Mouse (Mus musculus): Measurements from ENCODE around the gene Acss2. TPM values are rescaled to one million over a fixed set of nuclear protein-coding genes. Genes with fewer than 3 reads are reported as not detected.
"Not testable (repeated sequence)": the region's sequence is repeated elsewhere in the genome, so short reads cannot be mapped to it uniquely, and the experiment has no call there.

Gene Acss2
- polyA plus RNA-seq, 1 experiment from 2014 or later, result 14.4 TPM

- no peaks in the 10 kb centered on the region for H3K9me3 ChIP-seq (replicated peaks)
- no peak for ATAC-seq (ENCODE audit: insufficient number of reproducible peaks, low FRiP score)
- H3K4me1 ChIP-seq (replicated peaks), result peaks cover 19% of the 10 kb centered on the region
- peaks cover 25% of the 10 kb centered on the region for H3K27me3 ChIP-seq (replicated peaks)
- no peak overlapping the region for H3K4me3 ChIP-seq
- no peaks in the 10 kb centered on the region for H3K36me3 ChIP-seq
- 54% methylated on average over 4 of the region's 4 CpGs for WGBS
- no peak overlapping the region for H3K9ac ChIP-seq
- H3K27ac ChIP-seq (ENCODE audit: poor library complexity, severe bottlenecking), result no peak overlapping the region
- no peak overlapping the region for H3K4me2 ChIP-seq
Observed at GRCm38 (mm10) chr2:155512479-155512878, 5.3 kb upstream of the Acss2 start.

GRCm38 (mm10) chr2:155513543-155513942, 4.2 kb upstream of the Acss2 start:
- H3K4me2 ChIP-seq, result no peak overlapping the region

GRCm38 (mm10) chr2:155514666-155515065, 3.1 kb upstream of the Acss2 start:
- H3K4me3 ChIP-seq, result peak overlapping the region; percentile 32
- ATAC-seq (ENCODE audit: insufficient number of reproducible peaks, low FRiP score), result no peak
- H3K27ac ChIP-seq (ENCODE audit: poor library complexity, severe bottlenecking), result no peak overlapping the region
- peak overlapping the region; percentile 61 for H3K4me2 ChIP-seq
- no peaks in the 10 kb centered on the region for H3K9me3 ChIP-seq (replicated peaks)
- H3K4me1 ChIP-seq (replicated peaks), result peaks cover 16% of the 10 kb centered on the region
- no peaks in the 10 kb centered on the region for H3K36me3 ChIP-seq
- WGBS, result 3% methylated on average over 21 of the region's 23 CpGs
- peak overlapping the region; percentile 9; the same call in 1 of the 2 replicates for H3K9ac ChIP-seq
- peaks cover 25% of the 10 kb centered on the region for H3K27me3 ChIP-seq (replicated peaks)

More at GRCm38 (mm10) chr2:155513543-155513942, 4.2 kb upstream of the Acss2 start:
- ATAC-seq (ENCODE audit: insufficient number of reproducible peaks, low FRiP score), result no peak
- Histone ChIP-seq H3K27ac (ENCODE audit: poor library complexity, severe bottlenecking) (no peak overlapping the region), H3K9ac (no peak overlapping the region), H3K9me3 (replicated peaks) (no peaks in the 10 kb centered on the region), H3K4me1 (replicated peaks) (peaks cover 11% of the 10 kb centered on the region), H3K27me3 (replicated peaks) (peaks cover 25% of the 10 kb centered on the region), H3K36me3 (no peaks in the 10 kb centered on the region), H3K4me3 (no peak overlapping the region)
- WGBS, result 50% methylated on average over 5 of the region's 5 CpGs

- H3K27me3 ChIP-seq (replicated peaks), result peaks cover 25% of the 10 kb centered on the region
- H3K4me3 ChIP-seq, result no peak overlapping the region
- H3K9me3 ChIP-seq (replicated peaks), result no peaks in the 10 kb centered on the region
- ATAC-seq (ENCODE audit: insufficient number of reproducible peaks, low FRiP score), result no peak
- H3K36me3 ChIP-seq, result no peaks in the 10 kb centered on the region
- 8% methylated on average over 1 of the region's 1 CpGs for WGBS
- H3K27ac ChIP-seq (ENCODE audit: poor library complexity, severe bottlenecking), result no peak overlapping the region
- H3K4me2 ChIP-seq, result no peak overlapping the region
- peaks cover 16% of the 10 kb centered on the region for H3K4me1 ChIP-seq (replicated peaks)
- no peak overlapping the region for H3K9ac ChIP-seq
Observed at GRCm38 (mm10) chr2:155515941-155516340, 1.8 kb upstream of the Acss2 start.

- 27% methylated on average over 18 of the region's 18 CpGs for WGBS
- Histone ChIP-seq H3K36me3 (no peaks in the 10 kb centered on the region), H3K4me1 (replicated peaks) (peaks cover 16% of the 10 kb centered on the region), H3K4me2 (peak overlapping the region; percentile 96), H3K4me3 (peak overlapping the region; percentile 97), H3K27me3 (replicated peaks) (peaks cover 18% of the 10 kb centered on the region), H3K9me3 (replicated peaks) (no peaks in the 10 kb centered on the region), H3K9ac (peak overlapping the region; percentile 75), H3K27ac (ENCODE audit: poor library complexity, severe bottlenecking) (peak overlapping the region; percentile 66; the same call in 1 of the 2 replicates)
- ATAC-seq (ENCODE audit: insufficient number of reproducible peaks, low FRiP score), result no peak
Observed at GRCm38 (mm10) chr2:155518531-155519270, 953 bp downstream of the Acss2 start.

GRCm38 (mm10) chr2:155523706-155524105, 6.0 kb downstream of the Acss2 start:
- H3K9ac ChIP-seq, result no peak overlapping the region
- H3K9me3 ChIP-seq (replicated peaks), result no peaks in the 10 kb centered on the region
- no peaks in the 10 kb centered on the region for H3K36me3 ChIP-seq
- ATAC-seq (ENCODE audit: insufficient number of reproducible peaks, low FRiP score), result no peak
- peaks cover 3% of the 10 kb centered on the region; the same call in 1 of the 2 replicates for H3K4me1 ChIP-seq (replicated peaks)
- 50% methylated on average over 5 of the region's 5 CpGs for WGBS
- H3K27me3 ChIP-seq (replicated peaks), result no peaks in the 10 kb centered on the region
- H3K4me3 ChIP-seq, result no peak overlapping the region
- no peak overlapping the region for H3K27ac ChIP-seq (ENCODE audit: poor library complexity, severe bottlenecking)
- H3K4me2 ChIP-seq, result no peak overlapping the region

GRCm38 (mm10) chr2:155524378-155524777, 6.6 kb downstream of the Acss2 start:
- 43% methylated on average over 1 of the region's 1 CpGs for WGBS
- Histone ChIP-seq H3K27ac (ENCODE audit: poor library complexity, severe bottlenecking) (no peak overlapping the region), H3K36me3 (no peaks in the 10 kb centered on the region), H3K9me3 (replicated peaks) (no peaks in the 10 kb centered on the region), H3K4me1 (replicated peaks) (no peaks in the 10 kb centered on the region), H3K4me3 (no peak overlapping the region), H3K4me2 (no peak overlapping the region), H3K27me3 (replicated peaks) (no peaks in the 10 kb centered on the region), H3K9ac (no peak overlapping the region)
- no peak for ATAC-seq (ENCODE audit: insufficient number of reproducible peaks, low FRiP score)

- Histone ChIP-seq H3K27ac (ENCODE audit: poor library complexity, severe bottlenecking) (no peak overlapping the region), H3K4me1 (replicated peaks) (no peaks in the 10 kb centered on the region), H3K27me3 (replicated peaks) (no peaks in the 10 kb centered on the region), H3K4me3 (no peak overlapping the region), H3K4me2 (no peak overlapping the region), H3K36me3 (no peaks in the 10 kb centered on the region), H3K9ac (no peak overlapping the region), H3K9me3 (replicated peaks) (no peaks in the 10 kb centered on the region)
- ATAC-seq (ENCODE audit: insufficient number of reproducible peaks, low FRiP score), result no peak
- 55% methylated on average over 5 of the region's 5 CpGs for WGBS
Observed at GRCm38 (mm10) chr2:155527367-155527766, 9.6 kb downstream of the Acss2 start.

GRCm38 (mm10) chr2:155536292-155536691, 18.5 kb downstream of the Acss2 start:
- Histone ChIP-seq H3K9me3 (replicated peaks) (no peaks in the 10 kb centered on the region), H3K27ac (ENCODE audit: poor library complexity, severe bottlenecking) (no peak overlapping the region), H3K4me3 (no peak overlapping the region), H3K27me3 (replicated peaks) (no peaks in the 10 kb centered on the region), H3K4me2 (no peak overlapping the region), H3K9ac (no peak overlapping the region), H3K4me1 (replicated peaks) (peaks cover 7% of the 10 kb centered on the region), H3K36me3 (no peaks in the 10 kb centered on the region)
- ATAC-seq (ENCODE audit: insufficient number of reproducible peaks, low FRiP score), result no peak

- WGBS, result 67% methylated on average over 5 of the region's 5 CpGs
- no peaks in the 10 kb centered on the region for H3K9me3 ChIP-seq (replicated peaks)
- H3K4me3 ChIP-seq, result 0 out of 2 replicates have a peak overlapping the region, but pooled peaks have one; percentile 4
- no peak overlapping the region for H3K4me2 ChIP-seq
- H3K9ac ChIP-seq, result no peak overlapping the region
- H3K36me3 ChIP-seq, result no peaks in the 10 kb centered on the region
- peaks cover 16% of the 10 kb centered on the region for H3K4me1 ChIP-seq (replicated peaks)
- no peak overlapping the region for H3K27ac ChIP-seq (ENCODE audit: poor library complexity, severe bottlenecking)
- ATAC-seq (ENCODE audit: insufficient number of reproducible peaks, low FRiP score), result no peak; the same call in 1 of the 2 replicates
- H3K27me3 ChIP-seq (replicated peaks), result no peaks in the 10 kb centered on the region
Observed at GRCm38 (mm10) chr2:155537761-155538462, 20.2 kb downstream of the Acss2 start.

- H3K4me3 ChIP-seq; H3K9me3 ChIP-seq (replicated peaks): not testable (repeated sequence)
- WGBS, result 59% methylated on average over 19 of the region's 19 CpGs
Observed at GRCm38 (mm10) chr2:155538463-155539057, 20.8 kb downstream of the Acss2 start.

More at GRCm38 (mm10) chr2:155538463-155539057, 20.8 kb downstream of the Acss2 start:
- ATAC-seq (ENCODE audit: insufficient number of reproducible peaks, low FRiP score); H3K9ac ChIP-seq; H3K36me3 ChIP-seq; H3K27ac ChIP-seq (ENCODE audit: poor library complexity, severe bottlenecking); H3K27me3 ChIP-seq (replicated peaks): not testable (repeated sequence)
- Histone ChIP-seq H3K4me2 (peak overlapping the region; percentile 17), H3K4me1 (replicated peaks) (peaks cover 17% of the 10 kb centered on the region)
